Mouse (Mus musculus) erythroblast, adult 5-6 weeks (primary cell): Measurements from ENCODE around the gene March9. TPM values are rescaled to one million over a fixed set of nuclear protein-coding genes. Genes with fewer than 3 reads are reported as not detected.
A peak's percentile ranks its signal among the peaks of the same experiment; 100 is the strongest.

Experiments
- ATAC-seq: replicated peaks from 2 replicates; pipeline ENCODE4 v1.8.0; 2016; ENCODE audit warnings: moderate number of reproducible peaks, mild to moderate bottlenecking, moderate TSS enrichment, inconsistent platforms; ENCODE audit not compliant: poor library complexity, low FRiP score, severe bottlenecking
- total RNA-seq, 2 experiments: library from RNA; stranded (forward) in 1 of 2; stranded (reverse) in 1 of 2; fragments of 150-400 nt in 1 of 2; fragments of 200-764, 138-1000 nt in 1 of 2; gene quantifications; 2 replicates each; pipeline versions ENCODE4 v1.2.3 to v1.2.4; 2015 to 2017; ENCODE audit warnings: low replicate concordance in 2 of 2

Gene March9
- total RNA-seq, 2 experiments from 2014 or later: not detected

GRCm38 (mm10) chr10:127041774-127042338 lies 18.1 kb downstream of the March9 start:
- ATAC-seq: peak; percentile 59

- peak; percentile 36 for ATAC-seq
Measured at GRCm38 (mm10) chr10:127041274-127041766, 18.7 kb downstream of the March9 start, which contains the start of the genes Mettl1 and Eef1akmt3. TSS of gene Mettl1 (plus strand) at chr10:127041414. TSS of gene Eef1akmt3 (minus strand) at chr10:127041513.

GRCm38 (mm10) chr10:127040569-127041214 lies 19.3 kb downstream of the March9 start:
- no peak for ATAC-seq

- ATAC-seq: no peak
Measured at GRCm38 (mm10) chr10:127037641-127038040, 22.3 kb downstream of the March9 start.

GRCm38 (mm10) chr10:127036273-127036672 lies 23.7 kb downstream of the March9 start:
- no peak for ATAC-seq

- no peak for ATAC-seq
Measured at GRCm38 (mm10) chr10:127033301-127033741, 26.7 kb downstream of the March9 start.

GRCm38 (mm10) chr10:127030336-127031296 lies 29.4 kb downstream of the March9 start, which contains the start of gene Tsfm:
TSS of gene Tsfm (minus strand) at chr10:127030840.
- ATAC-seq: peak; percentile 99

- ATAC-seq: no peak
Measured at GRCm38 (mm10) chr10:127018422-127018821, 41.6 kb downstream of the March9 start.

GRCm38 (mm10) chr10:127017071-127017470 lies 42.9 kb downstream of the March9 start:
- no peak for ATAC-seq

- ATAC-seq: no peak
Measured at GRCm38 (mm10) chr10:127016488-127016887, 43.5 kb downstream of the March9 start.

Other genes starting within 250 kb of the March9 start
- gene Atp23, start 158.8 kb downstream of the March9 start, total RNA-seq (2015; ENCODE audit: low replicate concordance): 0.38 and 2.3 TPM in 2 replicates
- 0.09 and 0.98 TPM in 2 replicates for gene Atp23, start 158.8 kb downstream of the March9 start, total RNA-seq (2017; ENCODE audit: low replicate concordance)
- 19.6 and 29.3 TPM in 2 replicates for gene Ctdsp2, start 81.5 kb downstream of the March9 start, total RNA-seq (2015; ENCODE audit: low replicate concordance)
- gene Ctdsp2, start 81.5 kb downstream of the March9 start, total RNA-seq (2017; ENCODE audit: low replicate concordance): 16.5 and 20.9 TPM in 2 replicates
- gene Avil, start 59.5 kb downstream of the March9 start, total RNA-seq (2015; ENCODE audit: low replicate concordance): not detected in 2 replicates
- gene Avil, start 59.5 kb downstream of the March9 start, total RNA-seq (2017; ENCODE audit: low replicate concordance): not detected in 2 replicates
- 5.0 and 5.8 TPM in 2 replicates for gene Tsfm, start 29.3 kb downstream of the March9 start, total RNA-seq (2015; ENCODE audit: low replicate concordance)
- gene Tsfm, start 29.3 kb downstream of the March9 start, total RNA-seq (2017; ENCODE audit: low replicate concordance): 2.9 and 5.9 TPM in 2 replicates
- 2.9 and 12.5 TPM in 2 replicates for gene Mettl1, start 18.8 kb downstream of the March9 start, total RNA-seq (2015; ENCODE audit: low replicate concordance)
- 0.42 and 2.0 TPM in 2 replicates for gene Mettl1, start 18.8 kb downstream of the March9 start, total RNA-seq (2017; ENCODE audit: low replicate concordance)
- gene Eef1akmt3, start 18.7 kb downstream of the March9 start, total RNA-seq (2015; ENCODE audit: low replicate concordance): not detected in 2 replicates
- not detected in 2 replicates for gene Eef1akmt3, start 18.7 kb downstream of the March9 start, total RNA-seq (2017; ENCODE audit: low replicate concordance)
- not detected in 2 replicates for gene Cyp27b1, start 11.9 kb downstream of the March9 start, total RNA-seq (2015; ENCODE audit: low replicate concordance)
- gene Cyp27b1, start 11.9 kb downstream of the March9 start, total RNA-seq (2017; ENCODE audit: low replicate concordance): not detected in 2 replicates
- 83.0 and 90.1 TPM in 2 replicates for gene Cdk4, start 3.4 kb upstream of the March9 start, total RNA-seq (2015; ENCODE audit: low replicate concordance)
- gene Cdk4, start 3.4 kb upstream of the March9 start, total RNA-seq (2017; ENCODE audit: low replicate concordance): 43.8 and 71.5 TPM in 2 replicates
- 25.3 and 30.4 TPM in 2 replicates for gene Tspan31, start 10.1 kb upstream of the March9 start, total RNA-seq (2015; ENCODE audit: low replicate concordance)
- 8.6 and 19.0 TPM in 2 replicates for gene Tspan31, start 10.1 kb upstream of the March9 start, total RNA-seq (2017; ENCODE audit: low replicate concordance)
- 1.9 and 6.5 TPM in 2 replicates for gene Agap2, start 15.1 kb upstream of the March9 start, total RNA-seq (2015; ENCODE audit: low replicate concordance)
- gene Agap2, start 15.1 kb upstream of the March9 start, total RNA-seq (2017; ENCODE audit: low replicate concordance): 2.0 and 4.0 TPM in 2 replicates
- gene Os9, start 60.9 kb upstream of the March9 start, total RNA-seq (2015; ENCODE audit: low replicate concordance): 15.0 and 17.1 TPM in 2 replicates
- 59.5 and 60.7 TPM in 2 replicates for gene Os9, start 60.9 kb upstream of the March9 start, total RNA-seq (2017; ENCODE audit: low replicate concordance)
- gene B4galnt1, start 105.0 kb upstream of the March9 start, total RNA-seq (2015; ENCODE audit: low replicate concordance): 33.0 and 34.3 TPM in 2 replicates
- 8.1 and 17.6 TPM in 2 replicates for gene B4galnt1, start 105.0 kb upstream of the March9 start, total RNA-seq (2017; ENCODE audit: low replicate concordance)
- gene Slc26a10, start 120.5 kb upstream of the March9 start, total RNA-seq (2015; ENCODE audit: low replicate concordance): not detected in 2 replicates
- 0.28 TPM in 1 of 2 replicates, not detected in the other for gene Slc26a10, start 120.5 kb upstream of the March9 start, total RNA-seq (2017; ENCODE audit: low replicate concordance)
- 0.84 and 1.7 TPM in 2 replicates for gene Arhgef25, start 129.9 kb upstream of the March9 start, total RNA-seq (2015; ENCODE audit: low replicate concordance)
- gene Arhgef25, start 129.9 kb upstream of the March9 start, total RNA-seq (2017; ENCODE audit: low replicate concordance): 2.2 and 2.7 TPM in 2 replicates
- gene Dtx3, start 135.5 kb upstream of the March9 start, total RNA-seq (2015; ENCODE audit: low replicate concordance): 10.4 and 18.0 TPM in 2 replicates
- 8.4 and 9.4 TPM in 2 replicates for gene Dtx3, start 135.5 kb upstream of the March9 start, total RNA-seq (2017; ENCODE audit: low replicate concordance)
- gene Pip4k2c, start 151.4 kb upstream of the March9 start, total RNA-seq (2015; ENCODE audit: low replicate concordance): 11.3 and 13.3 TPM in 2 replicates
- gene Pip4k2c, start 151.4 kb upstream of the March9 start, total RNA-seq (2017; ENCODE audit: low replicate concordance): 19.6 and 25.6 TPM in 2 replicates
- 0.42 TPM in 1 of 2 replicates, not detected in the other for gene Kif5a, start 203.2 kb upstream of the March9 start, total RNA-seq (2015; ENCODE audit: low replicate concordance)
- gene Kif5a, start 203.2 kb upstream of the March9 start, total RNA-seq (2017; ENCODE audit: low replicate concordance): under 0.01 TPM in 1 of 2 replicates, not detected in the other
- 32.5 and 59.1 TPM in 2 replicates for gene Dctn2, start 206.2 kb upstream of the March9 start, total RNA-seq (2015; ENCODE audit: low replicate concordance)
- 73.0 and 77.9 TPM in 2 replicates for gene Dctn2, start 206.2 kb upstream of the March9 start, total RNA-seq (2017; ENCODE audit: low replicate concordance)
- 22.4 and 33.0 TPM in 2 replicates for gene Mbd6, start 228.8 kb upstream of the March9 start, total RNA-seq (2015; ENCODE audit: low replicate concordance)
- gene Mbd6, start 228.8 kb upstream of the March9 start, total RNA-seq (2017; ENCODE audit: low replicate concordance): 6.1 and 7.1 TPM in 2 replicates